Mouse (Mus musculus) lung, postnatal 0 days (tissue): ENCODE data around the gene Dock8. TPM values are rescaled to one million over a fixed set of nuclear protein-coding genes. Genes with fewer than 3 reads are reported as not detected.
A peak's percentile ranks its signal among the peaks of the same experiment; 100 is the strongest.

Experiments used
- ATAC-seq: fragments of 200-750 bp; cut with Nextera tagmentation; 2 replicates; pipeline ENCODE4 v1.8.0; 2017; ENCODE audit warnings: moderate library complexity
- DNase-seq: peaks from one replicate; pipeline ENCODE4 v3.0.0-alpha.2; 2016; ENCODE audit warnings: low spot score
- H3K27ac ChIP-seq: fragments of 300-500 bp; sonication (generic); 2 replicates; pipeline ENCODE4 v1.5.1; 2014; ENCODE audit warnings: antibody characterized with exemption, mild to moderate bottlenecking, low read length, mixed read lengths
- H3K27me3 ChIP-seq: fragments of 300-500 bp; sonication (generic); replicated peaks from 2 replicates; pipeline ENCODE4 v1.6.1; 2014; ENCODE audit warnings: low read length, mixed read lengths; ENCODE audit not compliant: insufficient read depth
- H3K36me3 ChIP-seq: fragments of 300-500 bp; sonication (generic); 2 replicates; pipeline ENCODE4 v1.6.1; 2014; ENCODE audit warnings: low read length, mixed read lengths; ENCODE audit not compliant: insufficient read depth
- H3K4me1 ChIP-seq: fragments of 300-500 bp; sonication (generic); 2 replicates; pipeline ENCODE4 v1.6.1; 2014; ENCODE audit warnings: antibody characterized with exemption, low read depth, low read length, mixed read lengths; ENCODE audit not compliant: insufficient read depth
- H3K4me2 ChIP-seq: fragments of 300-500 bp; sonication (generic); replicated peaks from 2 replicates; pipeline ENCODE4 v1.6.1; 2014; ENCODE audit warnings: low read depth, mild to moderate bottlenecking, low read length, moderate library complexity, mixed read lengths
- H3K4me3 ChIP-seq: fragments of 300-500 bp; sonication (generic); 2 replicates; pipeline ENCODE4 v1.5.1; 2014; ENCODE audit warnings: low read depth, low read length
- H3K9ac ChIP-seq: fragments of 300-500 bp; sonication (generic); replicated peaks from 2 replicates; pipeline ENCODE4 v1.6.1; 2014; ENCODE audit warnings: low read depth, mild to moderate bottlenecking
- H3K9me3 ChIP-seq: fragments of 300-500 bp; sonication (generic); 2 replicates; pipeline ENCODE4 v1.6.1; 2016; ENCODE audit warnings: low read length, mixed read lengths
- CTCF ChIP-seq: IDR thresholded peaks from 2 replicates; pipeline ENCODE4 v1.5.1; 2016; ENCODE audit warnings: antibody characterized with exemption, mild to moderate bottlenecking
- EP300 ChIP-seq: IDR thresholded peaks from 2 replicates; pipeline ENCODE4 v1.6.1; 2016; ENCODE audit warnings: antibody characterized with exemption, mild to moderate bottlenecking, control low read depth
- WGBS: fragments of 180-500 bp; shearing (Covaris S2); extraction: QIAGEN DNeasy Blood & Tissue Kit; methylation state at CpG from one replicate; pipeline ENCODE4 v1.1.7; 2014; 5-methylcytosine and 5-hydroxymethylcytosine counted together
- polyA plus RNA-seq: library from polyadenylated mRNA; unstranded; fragments of >200 nt; fragmentation: Nextera tagmentation; extraction: Ambion mirVana; gene quantifications from 2 replicates; pipeline ENCODE4 v1.2.1, GENCODE M21; 2015

The Dock8 gene
- polyA plus RNA-seq, 1 experiment from 2014 or later = 8.1 TPM

DNA sequence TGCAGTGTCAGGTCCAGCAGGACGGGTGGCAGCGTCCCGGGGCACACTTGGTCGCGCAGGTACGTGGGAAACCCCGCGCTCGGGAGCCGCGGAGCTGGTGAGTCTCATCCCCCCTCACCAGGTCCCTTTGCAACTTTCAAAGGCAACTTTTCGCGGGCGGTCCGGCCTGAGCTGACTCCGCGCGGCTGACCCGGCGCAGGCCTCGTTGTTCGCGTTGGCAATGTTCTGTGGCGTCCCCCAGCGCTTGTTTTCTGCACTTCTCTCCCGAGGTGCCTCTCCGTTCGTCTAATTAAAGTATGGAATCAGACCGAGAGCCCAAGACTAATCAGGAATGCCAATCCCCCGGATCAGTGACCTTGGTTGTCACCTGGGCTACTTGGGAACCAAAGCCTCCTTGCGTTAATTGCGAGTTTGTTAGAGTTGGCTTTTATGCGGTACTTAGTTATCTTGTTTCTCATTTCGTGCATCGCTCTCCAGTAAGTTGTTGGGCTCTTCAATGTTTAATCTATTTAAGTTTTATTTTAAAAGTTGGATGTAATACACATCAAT is 238.2 kb downstream of the Dock8 start:
- TF ChIP-seq EP300 = no peak
- TF ChIP-seq CTCF = peak; percentile 48
- Histone ChIP-seq H3K4me3 (peak overlapping the region; percentile 57), H3K27me3 (peaks cover 12% of the 10 kb centered on the region; the same call in 1 of the 2 replicates), H3K4me2 (peak overlapping the region; percentile 93), H3K9me3 (no peaks in the 10 kb centered on the region), H3K36me3 (no peaks in the 10 kb centered on the region), H3K4me1 (0 out of 2 replicates have a peak, but pooled peaks cover 5% of the 10 kb centered on the region), H3K27ac (no peak overlapping the region), H3K9ac (no peak overlapping the region)
- ATAC-seq = peak; percentile 51
- DNase-seq = peak; percentile 47
- 5% methylated on average over 32 of the region's 35 CpGs for WGBS

DNA sequence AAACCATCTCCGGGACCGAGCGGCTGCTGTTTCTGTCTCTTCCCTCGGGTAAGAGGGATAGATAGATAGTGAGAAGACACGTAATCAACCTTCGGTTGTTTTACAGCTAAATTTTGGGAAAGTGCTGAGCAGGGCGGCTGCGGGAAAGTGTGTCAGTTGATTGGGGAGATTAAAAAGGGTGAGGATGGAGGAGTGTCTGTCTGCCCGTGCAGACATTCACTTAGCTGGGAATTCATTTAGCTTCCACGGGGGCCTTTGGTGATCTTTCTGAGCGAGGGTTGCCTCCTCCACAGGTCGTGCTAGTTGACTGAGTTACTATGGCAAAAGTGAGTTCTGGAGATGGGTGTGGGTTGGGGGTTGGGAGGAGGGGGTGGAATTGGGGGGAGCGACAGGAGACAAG is 238.8 kb downstream of the Dock8 start:
- Histone ChIP-seq H3K27ac (no peak overlapping the region), H3K36me3 (no peaks in the 10 kb centered on the region), H3K4me3 (peak overlapping the region; percentile 57; the same call in 1 of the 2 replicates), H3K9me3 (no peaks in the 10 kb centered on the region), H3K27me3 (peaks cover 12% of the 10 kb centered on the region; the same call in 1 of the 2 replicates), H3K4me2 (peak overlapping the region; percentile 93; the same call in 1 of the 2 replicates), H3K4me1 (0 out of 2 replicates have a peak, but pooled peaks cover 5% of the 10 kb centered on the region), H3K9ac (no peak overlapping the region)
- ATAC-seq (no peak), DNase-seq (no peak)
- TF ChIP-seq EP300 (no peak), CTCF (no peak)
- 5% methylated on average over 13 of the region's 13 CpGs for WGBS

DNA sequence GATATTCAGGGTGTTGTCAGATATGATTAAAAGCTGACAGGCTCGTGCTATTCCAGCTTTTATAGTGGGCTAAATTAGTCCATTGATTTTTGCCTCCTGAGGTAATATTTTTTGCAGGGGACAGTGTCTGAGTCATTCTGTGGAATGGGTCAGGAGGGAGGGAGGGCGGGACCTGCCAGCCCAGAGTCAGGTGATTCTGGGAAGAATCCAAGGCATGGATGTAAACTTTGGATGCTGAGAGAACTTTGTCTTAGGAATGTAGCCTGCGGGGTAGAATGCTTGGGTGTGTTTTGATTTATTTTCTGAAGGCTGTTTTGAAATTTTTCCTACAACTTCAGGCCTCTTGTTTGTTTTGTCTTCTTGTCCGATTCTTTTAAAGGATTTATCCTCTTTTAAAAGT is 244.2 kb downstream of the Dock8 start:
- DNase-seq (no peak), ATAC-seq (no peak)
- no peak overlapping the region for H3K9ac ChIP-seq
- H3K4me3 ChIP-seq = no peak overlapping the region
- no peaks in the 10 kb centered on the region for H3K27me3 ChIP-seq
- 66% methylated on average over 4 of the region's 4 CpGs for WGBS
- H3K27ac ChIP-seq = no peak overlapping the region
- H3K36me3 ChIP-seq = no peaks in the 10 kb centered on the region
- no peak overlapping the region for H3K4me2 ChIP-seq
- TF ChIP-seq EP300 = no peak
- TF ChIP-seq CTCF = no peak
- H3K4me1 ChIP-seq = no peaks in the 10 kb centered on the region
- no peaks in the 10 kb centered on the region for H3K9me3 ChIP-seq

DNA sequence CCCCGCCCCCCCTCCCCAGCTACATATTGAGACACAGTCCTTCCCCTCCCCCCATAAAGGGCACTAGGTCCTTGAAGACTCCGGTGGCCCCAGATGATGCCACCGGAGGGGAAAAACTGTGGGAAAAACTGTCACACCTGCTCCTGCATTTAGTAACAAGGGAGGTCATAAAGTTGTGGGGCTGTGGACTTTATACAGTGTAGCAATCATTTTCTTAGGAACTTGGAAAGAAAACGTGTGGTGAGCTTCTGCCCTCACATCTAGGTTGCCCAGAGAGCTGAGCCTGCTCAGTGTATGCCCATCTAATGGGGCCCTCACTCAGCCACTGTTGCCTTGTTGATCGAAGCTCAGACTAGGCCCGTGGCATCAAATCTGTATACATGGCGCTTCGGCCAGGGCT is 246.7 kb downstream of the Dock8 start:
- no peak overlapping the region for H3K27ac ChIP-seq
- WGBS = 91% methylated on average over 8 of the region's 8 CpGs
- no peak overlapping the region for H3K9ac ChIP-seq
- no peak overlapping the region for H3K4me3 ChIP-seq
- H3K4me1 ChIP-seq = no peaks in the 10 kb centered on the region
- no peak for ATAC-seq
- no peaks in the 10 kb centered on the region for H3K9me3 ChIP-seq
- no peak for DNase-seq
- no peaks in the 10 kb centered on the region for H3K36me3 ChIP-seq
- no peaks in the 10 kb centered on the region; the same call in 1 of the 2 replicates for H3K27me3 ChIP-seq
- no peak overlapping the region for H3K4me2 ChIP-seq
- no peak for TF ChIP-seq EP300
- no peak for TF ChIP-seq CTCF

DNA sequence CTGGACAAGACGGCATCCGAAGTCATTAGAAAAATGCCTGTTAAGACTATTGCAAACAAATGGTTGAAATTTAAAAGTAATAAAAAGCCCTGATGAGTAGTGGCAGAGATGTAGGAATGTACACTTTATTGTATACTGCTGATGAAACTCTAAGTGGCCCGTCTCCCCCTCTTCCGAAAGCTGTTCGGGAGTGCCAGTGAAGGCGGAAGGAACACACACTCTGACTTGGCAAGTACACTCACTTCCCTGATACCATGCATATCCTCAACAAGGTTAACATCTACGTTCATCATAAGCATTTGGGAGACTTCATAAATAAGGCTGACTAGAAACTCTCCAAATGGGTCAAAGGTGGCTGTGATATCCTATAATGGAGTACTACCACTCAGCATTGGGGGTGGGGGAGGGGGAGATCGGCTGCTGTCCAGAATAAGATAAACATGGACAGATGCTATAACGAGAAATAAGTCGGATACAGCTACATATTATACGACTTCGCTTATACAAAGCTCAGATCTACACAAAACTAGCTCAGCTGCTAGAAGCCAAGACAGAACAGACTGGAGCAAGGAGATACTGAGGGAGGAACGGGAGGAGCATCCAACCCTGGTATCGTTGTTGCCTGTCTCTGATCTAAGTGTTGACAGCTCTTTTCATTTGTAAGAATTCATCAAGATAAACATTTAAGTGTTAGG is 248.7 kb downstream of the Dock8 start:
- WGBS = 59% methylated on average over 14 of the region's 14 CpGs

DNA sequence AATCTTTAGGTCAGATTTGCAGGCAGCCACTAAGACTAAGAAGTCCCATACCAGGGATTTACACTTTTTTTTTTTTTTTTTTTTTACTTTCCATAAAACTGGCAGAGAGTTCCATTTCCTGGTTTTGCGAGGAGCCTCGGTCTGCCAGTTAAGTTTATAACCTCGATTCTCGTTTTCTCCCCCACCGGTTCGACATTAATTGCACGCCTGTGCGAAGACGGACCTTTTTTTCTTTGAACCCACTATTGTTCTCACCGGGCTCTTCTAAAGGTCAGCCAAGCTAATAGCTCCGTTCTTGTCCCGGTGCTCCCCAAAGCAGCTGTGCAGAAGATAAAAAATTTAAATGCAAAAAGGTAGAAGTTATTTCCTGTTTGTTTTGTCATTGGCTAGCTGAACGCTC is 249.9 kb downstream of the Dock8 start:
- no peaks in the 10 kb centered on the region for H3K4me1 ChIP-seq
- no peak for DNase-seq
- H3K27me3 ChIP-seq = no peaks in the 10 kb centered on the region; the same call in 1 of the 2 replicates
- no peak for TF ChIP-seq CTCF
- TF ChIP-seq EP300 = no peak
- H3K36me3 ChIP-seq = no peaks in the 10 kb centered on the region
- no peaks in the 10 kb centered on the region for H3K9me3 ChIP-seq
- H3K9ac ChIP-seq = no peak overlapping the region
- H3K4me3 ChIP-seq = no peak overlapping the region
- ATAC-seq = no peak
- H3K27ac ChIP-seq = no peak overlapping the region
- WGBS = 68% methylated on average over 13 of the region's 13 CpGs
- H3K4me2 ChIP-seq = no peak overlapping the region

More for the DNA sequence above, 248.7 kb downstream of the Dock8 start:
- no peak overlapping the region for H3K9ac ChIP-seq
- H3K36me3 ChIP-seq = no peaks in the 10 kb centered on the region
- no peaks in the 10 kb centered on the region for H3K4me1 ChIP-seq
- no peak overlapping the region for H3K27ac ChIP-seq
- ATAC-seq (peak; percentile 52; the same call in 1 of the 2 replicates), DNase-seq (peak; percentile 23)
- TF ChIP-seq CTCF (no peak), EP300 (no peak)
- no peak overlapping the region for H3K4me3 ChIP-seq
- H3K4me2 ChIP-seq = no peak overlapping the region
- no peaks in the 10 kb centered on the region; the same call in 1 of the 2 replicates for H3K27me3 ChIP-seq
- no peaks in the 10 kb centered on the region for H3K9me3 ChIP-seq
